Comparison of ENCODE assay signal across 8 mouse cellular contexts in the genomic region with DNA sequence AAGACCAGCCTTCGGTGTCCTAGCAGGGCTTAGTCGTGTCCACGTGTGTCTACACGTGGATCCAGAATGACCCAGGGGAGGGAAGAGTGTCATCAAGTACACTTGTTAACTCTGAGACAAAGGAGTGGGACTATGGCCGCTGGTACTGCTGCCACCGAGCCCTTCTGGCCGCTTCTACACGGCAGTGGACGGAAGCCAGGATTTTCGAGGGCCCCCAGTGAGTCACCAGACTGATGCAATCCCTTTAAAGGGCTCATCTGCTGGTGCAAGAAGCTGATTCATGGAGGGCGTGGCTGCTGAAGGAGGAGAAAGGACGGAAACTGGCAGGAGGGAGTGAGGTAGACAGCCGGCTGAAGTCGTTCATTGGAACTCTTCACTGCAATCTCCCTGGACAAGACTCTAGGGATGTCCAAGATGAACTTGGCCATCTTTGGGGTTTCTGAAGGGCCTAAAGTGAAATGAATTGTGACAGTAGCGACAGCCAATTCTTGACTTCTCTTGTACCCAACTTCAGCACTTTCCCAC. TPM values are rescaled to one million over a fixed set of nuclear protein-coding genes. Genes with fewer than 3 reads are reported as not detected.
DNase-seq lines count a peak whose midpoint lies in the region; ATAC-seq and TF ChIP-seq lines count a peak whose summit lies in the region.

No protein-coding gene starts in this region.

- H3K4me3 ChIP-seq in hindbrain, embryonic 16.5 days (ENCODE audit: low read length), result peak overlapping the region; percentile 91
- peak overlapping the region; percentile 99 for H3K4me3 ChIP-seq in left cerebral cortex, adult 2 months
- peak overlapping the region; percentile 41 for H3K4me3 ChIP-seq in macrophage (ENCODE audit: inconsistent target)

- no peak for TF ChIP-seq CTCF in left cerebral cortex, adult 2 months (IDR thresholded peaks at IDR 0.05)

- under 1% methylated on average over 15 of the region's 15 CpGs for WGBS in hindbrain, embryonic 16.5 days
- 1% methylated on average over 15 of the region's 15 CpGs for WGBS in macrophage (ENCODE audit: missing documents)

- intact Hi-C loops in left cerebral cortex, adult 2 months (cut with DNase I), result loop anchor here (5.0 kb wide), 1 partner anchor 149 kb away; no protein-coding TSS in a partner anchor

- peak overlapping the region; percentile 71 for H3K4me2 ChIP-seq in hindbrain, embryonic 16.5 days (ENCODE audit: low read length)

- DNase-seq in T-cell, adult 2 months (ENCODE audit: low spot score), result peak; percentile 55
- DNase-seq in cerebellum, postnatal 4 days (ENCODE audit: low spot score in 2 of 2), result peak; percentile 44 to 80
- DNase-seq in gastrocnemius, adult 18-20 months (ENCODE audit: low spot score), result peak; percentile 95
- peak; percentile 83 to 86 for DNase-seq in left cerebral cortex, adult 2 months (ENCODE audit: extremely low spot score in 1 of 2, low spot score in 2 of 2)
- DNase-seq in retina, postnatal 7 days (ENCODE audit: low read depth, low spot score), result peak; percentile 67
- DNase-seq in urinary bladder, adult 18-20 months (ENCODE audit: low spot score in 2 of 2), result peak; percentile 79 to 94

- H3K4me1 ChIP-seq in hindbrain, embryonic 16.5 days (ENCODE audit: control insufficient read depth, insufficient read depth, low read depth, low read length), result peaks cover 32% of the 10 kb centered on the region

- peak; percentile 38 for ATAC-seq in hindbrain, embryonic 16.5 days

- H3K79me2 ChIP-seq in macrophage (ENCODE audit: inconsistent target), result peaks cover 78% of the 10 kb centered on the region

- peak overlapping the region; percentile 20 for H3K9ac ChIP-seq in hindbrain, embryonic 16.5 days (ENCODE audit: low read depth, low read length)

- H3K27me3 ChIP-seq in hindbrain, embryonic 16.5 days (replicated peaks; ENCODE audit: control insufficient read depth, insufficient read depth, low read length), result no peaks in the 10 kb centered on the region

- no peaks in the 10 kb centered on the region for H3K9me3 ChIP-seq in hindbrain, embryonic 16.5 days (ENCODE audit: control insufficient read depth, low read length)

- H3K27ac ChIP-seq in hindbrain, embryonic 16.5 days (ENCODE audit: low read depth, low read length), result peak overlapping the region; percentile 81
- H3K27ac ChIP-seq in left cerebral cortex, adult 2 months, result peak overlapping the region; percentile 93
- H3K27ac ChIP-seq in macrophage, result peak overlapping the region; percentile 80

- H3K36me3 ChIP-seq in hindbrain, embryonic 16.5 days (ENCODE audit: control insufficient read depth, insufficient read depth, low read length), result no peaks in the 10 kb centered on the region
- H3K36me3 ChIP-seq in macrophage (ENCODE audit: inconsistent target), result peaks cover 7% of the 10 kb centered on the region; the same call in 1 of the 2 replicates

RNA-seq across cellular contexts. Expression of a gene that starts 0.6 kb away (rescaled TPM):
- total RNA-seq in gastrocnemius, adult 18-20 months (2021), result 100 to 1,000 TPM; 113 to 127 TPM
- 29.5 and 34.3 TPM in 2 replicates for polyA plus RNA-seq in hindbrain, embryonic 16.5 days (2015; fragmentation: Nextera tagmentation; extraction: Ambion mirVana)
- total RNA-seq in left cerebral cortex, adult 2 months (2021), result 10 to 100 TPM; 39.8 to 56.4 TPM
- total RNA-seq in macrophage (2018; cell fraction: chromatin; rRNA removed), result 100 to 1,000 TPM in 16 of 26 experiments, 10 to 100 TPM in 10; 28.6 to 423 (median 113) TPM
- 100 to 1,000 TPM in 6 of 26 experiments, 10 to 100 TPM in 20; 25.5 to 234 (median 49.3) TPM for total RNA-seq in macrophage (2018; cell fraction: cytosol; rRNA removed)
- 100 to 1,000 TPM in 14 of 26 experiments, 10 to 100 TPM in 12; 30.0 to 320 (median 112) TPM for total RNA-seq in macrophage (2018; cell fraction: nucleus; rRNA removed)
- 16.8 to 26.2 TPM (median 19.5 TPM) in 3 replicates for polyA plus RNA-seq in macrophage (2018)

RNA-seq across cellular contexts. Expression of a gene that starts 6.7 kb away (rescaled TPM):
- 10 to 100 TPM in 1 of 2 experiments, 1 to 10 TPM in 1; 7.4 to 10.8 TPM for total RNA-seq in gastrocnemius, adult 18-20 months (2021)
- polyA plus RNA-seq in hindbrain, embryonic 16.5 days (2015; fragmentation: Nextera tagmentation; extraction: Ambion mirVana), result 51.3 and 55.8 TPM in 2 replicates
- total RNA-seq in left cerebral cortex, adult 2 months (2021), result 10 to 100 TPM; 11.3 to 14.4 TPM
- 10 to 100 TPM in 18 of 26 experiments, 1 to 10 TPM in 8; 5.1 to 20.2 (median 12.4) TPM for total RNA-seq in macrophage (2018; cell fraction: chromatin; rRNA removed)
- total RNA-seq in macrophage (2018; cell fraction: cytosol; rRNA removed), result 10 to 100 TPM; 38.7 to 55.8 (median 46.8) TPM
- total RNA-seq in macrophage (2018; cell fraction: nucleus; rRNA removed), result 10 to 100 TPM; 13.9 to 38.0 (median 27.4) TPM
- polyA plus RNA-seq in macrophage (2018), result 32.0 to 47.2 TPM (median 38.4 TPM) in 3 replicates

RNA-seq across cellular contexts. Expression of a gene that starts 44.4 kb away (rescaled TPM):
- 1 to 10 TPM; 2.1 to 3.3 TPM for total RNA-seq in gastrocnemius, adult 18-20 months (2021)
- 11.8 and 13.7 TPM in 2 replicates for polyA plus RNA-seq in hindbrain, embryonic 16.5 days (2015; fragmentation: Nextera tagmentation; extraction: Ambion mirVana)
- total RNA-seq in left cerebral cortex, adult 2 months (2021), result 1 to 10 TPM; 3.1 to 3.8 TPM
- total RNA-seq in macrophage (2018; cell fraction: chromatin; rRNA removed), result 10 to 100 TPM in 22 of 26 experiments, 1 to 10 TPM in 4; 5.5 to 52.5 (median 24.9) TPM
- 10 to 100 TPM in 25 of 26 experiments, 1 to 10 TPM in 1; 9.7 to 59.7 (median 31.6) TPM for total RNA-seq in macrophage (2018; cell fraction: cytosol; rRNA removed)
- total RNA-seq in macrophage (2018; cell fraction: nucleus; rRNA removed), result 10 to 100 TPM; 10.2 to 90.6 (median 43.6) TPM
- polyA plus RNA-seq in macrophage (2018), result 4.4 to 20.0 TPM (median 6.2 TPM) in 3 replicates

RNA-seq across cellular contexts. Expression of a gene that starts 44.8 kb away (rescaled TPM):
- 1 to 10 TPM; 3.1 TPM for total RNA-seq in gastrocnemius, adult 18-20 months (2021)
- 42.5 and 42.9 TPM in 2 replicates for polyA plus RNA-seq in hindbrain, embryonic 16.5 days (2015; fragmentation: Nextera tagmentation; extraction: Ambion mirVana)
- total RNA-seq in left cerebral cortex, adult 2 months (2021), result 10 to 100 TPM; 49.2 to 57.1 TPM
- total RNA-seq in macrophage (2018; cell fraction: chromatin; rRNA removed), result 1 to 10 TPM in 19 of 26 experiments, under 1 TPM in 1, not detected in 6; 0.44 to 6.3 (median 2.6) TPM
- 1 to 10 TPM; 1.0 to 3.2 (median 2.4) TPM for total RNA-seq in macrophage (2018; cell fraction: cytosol; rRNA removed)
- total RNA-seq in macrophage (2018; cell fraction: nucleus; rRNA removed), result 1 to 10 TPM in 16 of 26 experiments, under 1 TPM in 6, not detected in 4; 0.23 to 3.4 (median 1.7) TPM
- polyA plus RNA-seq in macrophage (2018), result 1.3 to 1.4 TPM (median 1.4 TPM) in 3 replicates

RNA-seq across cellular contexts. Expression of a gene that starts 56.4 kb away (rescaled TPM):
- 10 to 100 TPM; 79.5 to 80.7 TPM for total RNA-seq in gastrocnemius, adult 18-20 months (2021)
- polyA plus RNA-seq in hindbrain, embryonic 16.5 days (2015; fragmentation: Nextera tagmentation; extraction: Ambion mirVana), result 134 and 138 TPM in 2 replicates
- total RNA-seq in left cerebral cortex, adult 2 months (2021), result 10 to 100 TPM; 44.6 to 49.0 TPM
- total RNA-seq in macrophage (2018; cell fraction: chromatin; rRNA removed), result 10 to 100 TPM; 12.9 to 88.3 (median 46.2) TPM
- total RNA-seq in macrophage (2018; cell fraction: cytosol; rRNA removed), result 100 to 1,000 TPM in 1 of 26 experiments, 10 to 100 TPM in 25; 50.7 to 107 (median 72.5) TPM
- 10 to 100 TPM; 14.7 to 86.0 (median 31.9) TPM for total RNA-seq in macrophage (2018; cell fraction: nucleus; rRNA removed)
- 75.9 to 175 TPM (median 85.2 TPM) in 3 replicates for polyA plus RNA-seq in macrophage (2018)

Comparison
In these comparisons a context has a peak if more than half of its experiments do, and no peak if none do; other contexts are left out.
1. Peak in every context shown above with its lines: DNase-seq, ATAC-seq, H3K4me3 ChIP-seq and H3K27ac ChIP-seq.
2. H3K4me3 ChIP-seq: peak in every context shown above with its lines; median percentile 99 in left cerebral cortex, adult 2 months; 91 in hindbrain, embryonic 16.5 days; 41 in macrophage.